Mouse (Mus musculus) midbrain, embryonic 10.5 days (tissue): ENCODE results near the gene Lypla2. TPM values are rescaled to one million over a fixed set of nuclear protein-coding genes. Genes with fewer than 3 reads are reported as not detected.
"Not testable (repeated sequence)": the region's sequence is repeated elsewhere in the genome, so short reads cannot be mapped to it uniquely, and the experiment has no call there.

Source experiments
- DNase-seq: peaks from one replicate; pipeline ENCODE4 v3.0.0-alpha.2; 2017; ENCODE audit warnings: low spot score
- H3K27ac ChIP-seq: fragments of 300-500 bp; sonication (generic); replicated peaks from 2 replicates; pipeline ENCODE4 v1.5.1; 2016; ENCODE audit warnings: mild to moderate bottlenecking
- H3K27me3 ChIP-seq: fragments of 300-500 bp; sonication (generic); 2 replicates; pipeline ENCODE4 v1.6.1; 2016; ENCODE audit warnings: low read depth, mild to moderate bottlenecking; ENCODE audit not compliant: poor library complexity, severe bottlenecking
- H3K36me3 ChIP-seq: fragments of 300-500 bp; sonication (generic); 2 replicates; pipeline ENCODE4 v1.6.1; 2016; ENCODE audit warnings: mild to moderate bottlenecking, moderate library complexity
- H3K4me1 ChIP-seq: fragments of 300-500 bp; sonication (generic); 2 replicates; pipeline ENCODE4 v1.6.1; 2016
- H3K4me3 ChIP-seq: fragments of 300-500 bp; sonication (generic); 2 replicates; pipeline ENCODE4 v1.5.1; 2016; ENCODE audit warnings: mild to moderate bottlenecking, moderate library complexity
- H3K9me3 ChIP-seq: fragments of 300-500 bp; sonication (generic); replicated peaks from 2 replicates; pipeline ENCODE4 v1.6.1; 2016; ENCODE audit warnings: mild to moderate bottlenecking
- WGBS: fragments of 180-500 bp; shearing (Covaris S2); methylation state at CpG from one replicate; pipeline ENCODE4 v1.1.7; 2016; 5-methylcytosine and 5-hydroxymethylcytosine counted together
- polyA plus RNA-seq: library from polyadenylated mRNA; unstranded; fragments of >200 nt; fragmentation: Nextera tagmentation; extraction: Ambion mirVana; gene quantifications from 2 replicates; pipeline ENCODE4 v1.2.1, GENCODE M21; 2016

Lypla2 gene
- polyA plus RNA-seq, 1 experiment from 2014 or later = 214 TPM

DNA sequence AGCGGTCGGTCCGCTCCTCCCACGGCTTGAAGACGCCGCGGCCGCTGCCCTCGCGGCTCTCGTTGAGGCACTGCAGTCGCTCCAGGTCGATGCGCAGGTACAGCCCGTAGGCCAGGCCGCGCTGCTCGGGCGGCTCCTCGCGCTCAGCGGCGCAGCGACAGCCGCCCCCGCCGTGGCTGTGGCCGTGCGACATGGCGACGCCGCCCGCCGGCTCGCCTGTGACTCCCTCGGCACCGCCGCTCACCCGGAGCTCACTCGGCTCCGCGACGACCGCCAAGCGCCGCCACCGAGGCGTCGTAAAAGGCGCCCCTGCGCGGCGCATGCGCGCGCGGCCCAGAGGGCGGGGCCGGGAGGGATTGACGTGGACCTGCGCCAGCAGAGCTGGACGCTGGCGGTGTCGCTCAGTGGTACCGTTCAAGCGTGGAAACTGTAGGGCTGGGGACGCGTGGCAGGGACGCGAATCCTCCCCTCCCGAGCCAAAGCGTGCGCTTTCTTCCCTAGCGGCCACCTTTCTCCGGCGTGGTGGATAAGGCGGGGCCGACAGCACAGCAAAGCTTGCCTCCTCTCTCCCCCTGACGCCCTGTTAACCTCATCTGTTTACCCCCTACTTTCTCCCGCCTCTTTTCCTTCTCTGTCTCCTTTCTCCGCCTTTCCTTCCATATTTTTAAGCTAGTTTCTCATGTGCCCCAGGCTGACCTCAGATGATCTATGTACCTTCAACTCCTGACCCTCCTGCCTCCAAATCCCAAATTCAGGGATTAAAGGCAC, 14.7 kb upstream of the Lypla2 start, which contains the start of gene Pithd1:
Pithd1 (minus strand) TSS at position 322 of the 768 bp plus-strand sequence.
- H3K27ac ChIP-seq = peak within 1 kb of the TSS; percentile 94
- peak; percentile 93 for DNase-seq
- peaks cover 34% of the 10 kb centered on the region for H3K36me3 ChIP-seq
- H3K9me3 ChIP-seq = no peaks in the 10 kb centered on the region
- under 1% methylated on average over 81 of the region's 81 CpGs for WGBS
- H3K4me1 ChIP-seq = peaks cover 20% of the 10 kb centered on the region
- H3K27me3 ChIP-seq = no peaks in the 10 kb centered on the region
- H3K4me3 ChIP-seq = peak within 1 kb of the TSS; percentile 80

DNA sequence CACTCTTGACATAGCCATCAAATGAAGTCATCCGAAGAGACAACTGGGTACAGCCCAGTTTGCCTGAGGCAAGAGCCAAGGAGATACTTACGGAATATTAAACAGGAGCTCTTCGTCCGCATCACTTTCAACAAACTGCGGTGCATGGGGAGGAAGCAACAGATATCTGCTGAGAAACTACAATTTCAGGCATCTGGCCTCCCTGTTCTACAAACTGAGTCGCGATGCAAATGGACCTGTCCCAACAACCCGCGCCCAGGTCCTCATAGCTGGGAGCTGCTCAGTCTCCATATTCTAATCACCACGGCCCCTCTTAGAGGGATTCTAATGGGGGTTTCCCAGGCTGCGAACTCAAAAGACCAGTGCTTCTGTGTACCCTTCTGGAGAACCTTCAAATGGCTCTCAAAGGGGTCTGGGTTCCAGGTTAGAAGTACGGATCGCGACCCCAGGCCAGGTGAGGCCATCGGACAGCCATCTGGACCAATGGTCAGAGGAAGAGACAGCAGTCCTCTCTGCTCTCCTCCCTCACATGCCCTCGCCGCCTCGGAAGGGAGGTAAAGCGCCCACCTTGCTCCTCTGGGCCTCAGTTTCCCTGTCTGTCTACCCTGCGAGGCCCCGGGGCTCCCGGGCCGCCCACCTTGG, 14.0 kb upstream of the Lypla2 start:
- no peak for DNase-seq
- 7% methylated on average over 23 of the region's 23 CpGs for whole genome bisulfite sequencing
- Histone ChIP-seq H3K36me3 (peaks cover 40% of the 10 kb centered on the region), H3K27me3 (no peaks in the 10 kb centered on the region), H3K4me3 (peak overlapping the region; percentile 80), H3K27ac (peak overlapping the region; percentile 94), H3K4me1 (peaks cover 20% of the 10 kb centered on the region), H3K9me3 (no peaks in the 10 kb centered on the region)

DNA sequence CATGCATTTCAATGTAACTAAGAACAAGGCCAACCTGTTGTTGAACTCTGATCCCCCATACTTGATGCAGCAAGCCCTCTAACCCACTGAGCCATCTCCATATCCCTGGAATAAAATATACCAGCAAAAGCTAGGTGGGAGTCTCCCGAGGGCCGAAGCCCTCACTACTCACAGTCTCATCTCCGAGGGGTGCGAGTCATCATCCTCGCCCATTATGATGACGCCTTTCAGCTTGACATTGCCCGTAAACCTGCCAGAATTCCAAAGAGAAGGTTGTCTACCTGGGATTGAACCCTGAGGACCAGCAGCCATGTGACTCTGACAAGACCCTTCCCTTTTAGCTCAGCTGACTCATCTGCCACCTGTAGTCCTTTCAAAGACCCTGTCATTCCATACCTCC, 13.3 kb upstream of the Lypla2 start:
- H3K36me3 ChIP-seq = peaks cover 45% of the 10 kb centered on the region
- H3K4me3 ChIP-seq = peak overlapping the region; percentile 80
- H3K27ac ChIP-seq = no peak overlapping the region
- DNase-seq = no peak
- H3K9me3 ChIP-seq = no peaks in the 10 kb centered on the region
- WGBS = 94% methylated on average over 7 of the region's 7 CpGs
- no peaks in the 10 kb centered on the region for H3K27me3 ChIP-seq
- H3K4me1 ChIP-seq = peaks cover 20% of the 10 kb centered on the region

DNA sequence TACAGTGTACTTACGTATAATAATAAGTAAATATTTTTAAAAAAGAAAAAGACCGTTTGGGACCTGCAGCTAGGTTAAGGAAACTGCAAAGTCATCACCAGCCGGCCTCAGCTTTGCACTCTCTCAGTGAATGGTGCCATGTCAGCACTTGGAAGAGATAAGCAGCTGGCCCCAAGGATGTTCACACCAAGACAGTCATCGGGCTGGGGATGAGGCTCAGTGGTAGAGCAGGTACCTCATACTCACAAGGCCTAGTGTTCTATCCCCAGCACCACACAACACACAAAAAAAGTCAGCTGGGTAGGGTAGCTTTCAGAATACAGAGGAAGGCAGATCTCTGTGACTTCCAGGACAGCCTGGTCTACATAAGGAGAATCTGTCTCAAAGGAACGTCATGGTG, 12.8 kb upstream of the Lypla2 start:
- no peak for DNase-seq
- Histone ChIP-seq H3K4me1 (peaks cover 20% of the 10 kb centered on the region), H3K9me3 (no peaks in the 10 kb centered on the region), H3K27me3 (no peaks in the 10 kb centered on the region), H3K4me3 (0 out of 2 replicates have a peak overlapping the region, but pooled peaks have one; percentile 80), H3K36me3 (peaks cover 50% of the 10 kb centered on the region), H3K27ac (no peak overlapping the region)
- 90% methylated on average over 5 of the region's 5 CpGs for WGBS

DNA sequence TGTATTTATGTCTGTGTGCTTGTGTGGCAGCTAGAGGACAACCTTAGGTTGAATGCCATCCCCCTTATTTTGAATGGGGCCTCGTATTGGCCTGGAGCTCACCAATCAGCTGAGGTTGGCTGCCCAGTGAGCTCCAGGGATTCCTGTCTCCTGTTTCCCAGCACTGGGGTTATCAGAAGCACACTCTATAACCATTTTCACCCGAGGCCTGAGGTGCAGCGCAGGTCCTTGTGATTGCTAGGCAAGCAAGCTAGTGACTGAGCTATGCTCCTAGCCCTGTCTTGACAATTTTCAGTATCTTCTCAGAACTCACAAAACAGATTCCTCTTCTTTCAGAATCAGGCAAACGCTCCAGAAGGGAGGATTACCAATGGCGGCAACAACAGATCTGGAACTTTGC, 12.1 kb upstream of the Lypla2 start:
- Histone ChIP-seq H3K27me3 (no peaks in the 10 kb centered on the region), H3K27ac (no peak overlapping the region), H3K9me3 (no peaks in the 10 kb centered on the region), H3K36me3 (peaks cover 53% of the 10 kb centered on the region), H3K4me1 (peaks cover 20% of the 10 kb centered on the region), H3K4me3 (no peak overlapping the region)
- DNase-seq = no peak
- 90% methylated on average over 5 of the region's 5 CpGs for WGBS

DNA sequence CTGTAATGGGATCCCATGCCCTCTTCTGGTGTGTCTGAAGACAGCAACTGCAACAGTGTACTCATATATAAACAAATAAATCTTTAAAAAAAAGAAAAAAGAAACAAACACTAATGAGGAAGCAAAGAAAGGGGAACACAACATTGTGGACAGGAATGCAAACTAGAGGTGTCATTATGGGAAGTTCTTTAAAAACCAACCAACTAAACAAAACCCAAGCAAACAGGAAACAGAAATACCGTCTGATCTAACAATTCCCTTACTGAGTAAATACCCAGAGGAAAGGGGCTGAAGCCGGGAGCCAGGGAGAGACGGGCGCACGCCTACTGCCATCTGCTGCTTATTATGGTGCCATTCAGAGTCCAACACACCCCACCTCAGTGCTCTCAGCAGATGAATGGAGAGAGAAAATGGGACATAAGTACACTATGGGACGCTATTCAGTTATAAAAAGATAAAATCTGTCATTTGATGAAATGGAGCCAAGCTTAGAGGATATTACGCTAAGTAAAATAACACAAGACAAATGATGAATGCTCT, 9.2 kb upstream of the Lypla2 start:
- Histone ChIP-seq H3K27me3 (no peaks in the 10 kb centered on the region), H3K4me3 (no peak overlapping the region), H3K9me3 (no peaks in the 10 kb centered on the region), H3K27ac (no peak overlapping the region), H3K4me1 (peaks cover 12% of the 10 kb centered on the region), H3K36me3 (peaks cover 79% of the 10 kb centered on the region)
- DNase-seq = no peak
- 86% methylated on average over 7 of the region's 7 CpGs for WGBS

DNA sequence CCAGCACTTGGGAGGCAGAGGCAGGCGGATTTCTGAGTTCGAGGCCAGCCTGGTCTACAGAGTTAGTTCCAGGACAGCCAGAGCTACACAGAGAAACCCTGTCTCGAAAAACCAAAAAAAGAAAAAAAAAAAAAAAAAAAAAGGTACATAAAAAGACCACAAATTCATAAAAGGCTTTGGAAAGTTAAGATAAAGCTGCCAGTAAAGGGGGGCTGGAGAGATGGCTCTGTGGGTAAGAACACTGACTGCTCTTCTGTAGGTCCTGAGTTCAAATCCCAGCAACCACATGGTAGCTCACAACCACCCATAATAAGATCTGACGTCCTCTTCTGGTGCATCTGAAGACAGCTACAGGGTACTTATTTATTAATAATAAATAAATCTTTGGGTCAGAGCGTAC, 7.8 kb upstream of the Lypla2 start:
- H3K4me3 ChIP-seq, H3K4me1 ChIP-seq, H3K9me3 ChIP-seq, DNase-seq, H3K27ac ChIP-seq, H3K27me3 ChIP-seq: not testable (repeated sequence)
- peaks cover 90% of the 10 kb centered on the region for H3K36me3 ChIP-seq
- 96% methylated on average over 5 of the region's 5 CpGs for WGBS

DNA sequence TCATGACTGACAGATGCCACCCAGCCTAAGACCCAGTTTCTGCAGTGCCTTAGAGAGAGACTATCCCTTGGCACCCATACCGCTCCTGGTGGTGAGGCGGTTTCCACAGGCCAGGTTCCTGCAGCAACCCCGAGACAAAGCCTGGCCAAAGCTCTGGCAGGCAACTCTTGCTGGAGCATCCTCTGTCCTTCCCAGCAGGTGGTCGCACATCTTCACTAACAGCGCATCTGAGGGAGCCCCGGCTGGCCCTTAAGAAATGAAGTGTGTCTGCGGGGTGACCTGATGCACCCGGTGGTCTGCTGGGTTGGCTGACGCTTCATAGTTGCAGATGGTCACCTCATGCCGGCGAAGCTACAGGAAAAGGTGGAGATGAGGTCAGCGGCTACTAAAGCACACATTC, 3.7 kb upstream of the Lypla2 start:
- H3K27ac ChIP-seq = no peak overlapping the region
- no peak overlapping the region for H3K4me3 ChIP-seq
- H3K4me1 ChIP-seq = peaks cover 20% of the 10 kb centered on the region
- peaks cover 67% of the 10 kb centered on the region for H3K36me3 ChIP-seq
- H3K27me3 ChIP-seq = no peaks in the 10 kb centered on the region
- 93% methylated on average over 12 of the region's 12 CpGs for WGBS
- no peak for DNase-seq
- H3K9me3 ChIP-seq = no peaks in the 10 kb centered on the region

DNA sequence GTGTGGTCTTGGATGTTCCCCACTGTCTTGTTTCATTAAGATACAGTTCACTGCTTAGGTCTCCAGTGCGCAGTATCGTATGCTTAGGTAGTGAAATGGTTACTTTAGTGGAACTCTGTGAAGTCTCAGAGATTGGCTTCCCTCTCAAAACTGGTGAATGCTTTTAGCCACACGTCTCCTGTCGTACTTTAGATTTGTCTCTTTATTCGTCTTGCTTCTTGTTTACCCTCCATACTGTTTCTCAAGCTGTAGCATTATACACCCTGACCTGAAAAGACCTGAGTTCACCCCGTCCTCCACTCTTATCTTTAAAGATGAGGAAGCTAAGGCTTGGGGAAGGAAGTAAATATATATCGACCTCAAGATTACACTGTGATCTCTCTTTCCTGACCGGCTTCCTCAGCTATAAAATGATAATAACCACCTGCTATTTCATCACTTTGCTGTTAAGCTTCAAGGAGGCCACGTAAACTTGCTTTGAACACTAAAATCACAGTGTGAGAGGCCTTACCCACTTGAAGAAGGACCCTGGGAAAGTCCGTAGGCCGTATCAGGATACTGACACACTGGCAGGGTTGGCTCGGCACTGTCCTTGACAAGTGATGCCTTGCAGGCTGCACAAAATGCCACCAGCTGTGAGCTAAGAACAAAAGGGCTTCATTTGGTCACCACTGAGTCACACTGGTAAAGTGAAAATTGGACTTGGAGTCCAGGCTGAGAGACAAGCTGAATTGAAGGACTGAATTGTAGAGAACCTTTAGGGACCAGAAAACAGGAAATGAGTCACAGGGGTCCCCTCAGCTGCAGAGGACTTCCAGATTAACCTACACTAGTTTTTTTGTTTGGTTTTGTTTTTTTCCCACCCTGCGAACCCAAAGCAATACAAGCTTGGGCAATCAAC, 735 bp upstream of the Lypla2 start:
- Histone ChIP-seq H3K4me3 (peak overlapping the region; percentile 86), H3K4me1 (peaks cover 38% of the 10 kb centered on the region), H3K27ac (peak overlapping the region; percentile 90), H3K27me3 (no peaks in the 10 kb centered on the region), H3K9me3 (no peaks in the 10 kb centered on the region), H3K36me3 (peaks cover 72% of the 10 kb centered on the region)
- WGBS = 80% methylated on average over 13 of the region's 13 CpGs
- DNase-seq = no peak

DNA sequence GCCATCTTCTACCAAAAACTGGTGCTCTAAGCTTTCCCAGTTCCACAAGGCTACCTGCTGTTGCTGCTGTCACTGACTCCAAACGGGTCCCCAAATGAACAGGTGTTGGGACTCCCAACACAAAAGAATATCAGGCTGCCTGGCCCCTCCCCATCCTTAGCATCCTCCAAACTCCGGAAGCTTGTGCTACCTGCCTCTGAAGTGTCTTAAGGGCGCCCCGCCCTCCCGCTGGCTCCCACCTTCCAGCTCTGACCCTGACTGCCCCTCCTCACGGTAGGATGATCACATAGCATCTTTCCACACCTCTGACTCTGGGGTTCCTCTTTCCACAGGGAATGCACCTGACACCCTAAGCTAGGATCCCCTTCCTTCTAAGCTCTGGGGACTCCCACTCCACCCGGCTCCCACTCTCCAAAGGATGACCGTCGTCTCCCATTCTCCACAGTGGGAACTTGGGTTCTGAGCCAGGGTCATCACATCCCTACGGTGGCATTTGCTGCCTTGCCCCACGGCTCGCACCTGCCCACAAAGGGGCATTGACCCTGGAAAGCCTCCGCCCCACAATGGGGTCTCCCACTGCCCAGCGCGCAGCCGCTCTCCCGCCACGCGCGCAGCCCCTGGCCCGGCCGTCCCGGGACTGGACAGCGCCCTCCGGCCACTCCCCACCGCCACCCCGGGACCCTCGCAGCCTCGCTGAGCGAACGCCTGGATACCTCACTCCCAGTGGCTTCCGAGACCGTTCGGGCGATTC, 446 bp downstream of the Lypla2 start:
- no peak for DNase-seq
- Histone ChIP-seq H3K4me3 (peak overlapping the region; percentile 86), H3K27me3 (no peaks in the 10 kb centered on the region), H3K36me3 (peaks cover 74% of the 10 kb centered on the region), H3K27ac (peak overlapping the region; percentile 90), H3K9me3 (no peaks in the 10 kb centered on the region), H3K4me1 (peaks cover 38% of the 10 kb centered on the region)
- under 1% methylated on average over 35 of the region's 35 CpGs for WGBS

DNA sequence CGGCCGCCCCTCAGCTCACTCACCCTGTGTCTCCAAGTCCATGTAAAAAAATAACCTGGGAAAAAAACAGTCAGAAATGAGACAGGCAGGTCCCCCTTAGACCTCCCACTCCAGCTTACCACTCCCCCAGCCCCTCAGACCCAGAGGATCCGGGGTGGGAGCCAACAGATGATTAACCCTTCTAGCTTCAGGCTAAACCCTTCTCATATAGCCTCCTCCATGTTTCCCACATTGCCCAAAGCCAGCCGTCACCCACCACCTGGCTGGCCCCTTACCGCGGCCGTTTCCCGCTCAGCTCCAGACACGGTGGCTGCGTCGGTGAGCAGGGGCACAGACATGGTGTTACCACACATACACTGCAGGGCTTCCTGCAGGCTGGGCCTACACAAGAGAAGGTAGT, 1.8 kb downstream of the Lypla2 start:
- Histone ChIP-seq H3K4me1 (peaks cover 38% of the 10 kb centered on the region), H3K27me3 (no peaks in the 10 kb centered on the region; the same call in 1 of the 2 replicates), H3K9me3 (no peaks in the 10 kb centered on the region), H3K36me3 (peaks cover 74% of the 10 kb centered on the region), H3K4me3 (peak overlapping the region; percentile 86; the same call in 1 of the 2 replicates), H3K27ac (no peak overlapping the region)
- WGBS = 92% methylated on average over 11 of the region's 11 CpGs
- no peak for DNase-seq
